Mouse (Mus musculus): ENCODE measurements around the gene Ddx55. TPM values are rescaled to one million over a fixed set of nuclear protein-coding genes. Genes with fewer than 3 reads are reported as not detected.

Gene Ddx55
- polyA plus RNA-seq (2012; rRNA removed; ENCODE audit: low replicate concordance), result 11.4 and 16.9 TPM in 2 replicates

DNA sequence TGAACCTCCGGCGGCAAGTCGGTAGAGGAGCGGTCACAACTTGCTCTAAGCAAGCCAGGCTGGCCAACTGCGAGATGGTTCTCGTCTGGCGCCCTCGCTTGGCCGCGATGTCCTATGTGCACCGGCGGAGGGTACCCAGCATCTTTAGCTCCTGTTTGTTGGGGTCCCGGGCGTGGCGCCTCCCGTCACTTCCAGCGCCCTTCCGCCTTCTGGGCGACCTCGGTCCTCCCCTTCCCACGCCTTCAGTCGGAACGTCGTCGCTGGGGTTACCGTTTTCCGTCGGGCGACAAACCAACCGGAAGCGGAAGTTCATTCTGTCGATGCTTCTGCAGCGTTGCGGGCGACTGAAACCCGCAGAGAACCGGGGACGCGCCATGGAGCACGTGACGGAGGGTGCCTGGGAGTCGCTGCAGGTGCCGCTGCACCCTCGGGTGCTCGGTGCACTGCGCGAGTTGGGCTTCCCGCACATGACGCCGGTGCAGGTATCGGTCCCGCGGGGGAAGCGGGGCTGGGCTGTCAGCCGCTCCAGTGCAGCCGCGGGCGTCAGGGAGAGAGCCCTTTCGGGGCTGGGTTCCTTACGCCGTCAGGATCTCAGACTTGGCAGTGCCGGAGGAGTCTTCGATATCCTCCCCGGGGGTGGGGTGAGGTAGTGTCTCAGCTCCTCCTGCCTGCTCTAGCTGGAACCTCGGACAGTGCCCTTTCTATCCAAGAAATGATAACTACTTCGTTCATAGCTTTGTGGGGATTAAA is at the start of gene Ddx55:
TSS of gene Ddx55 (plus strand) at position 307 of the 750 bp plus-strand sequence.

DNA sequence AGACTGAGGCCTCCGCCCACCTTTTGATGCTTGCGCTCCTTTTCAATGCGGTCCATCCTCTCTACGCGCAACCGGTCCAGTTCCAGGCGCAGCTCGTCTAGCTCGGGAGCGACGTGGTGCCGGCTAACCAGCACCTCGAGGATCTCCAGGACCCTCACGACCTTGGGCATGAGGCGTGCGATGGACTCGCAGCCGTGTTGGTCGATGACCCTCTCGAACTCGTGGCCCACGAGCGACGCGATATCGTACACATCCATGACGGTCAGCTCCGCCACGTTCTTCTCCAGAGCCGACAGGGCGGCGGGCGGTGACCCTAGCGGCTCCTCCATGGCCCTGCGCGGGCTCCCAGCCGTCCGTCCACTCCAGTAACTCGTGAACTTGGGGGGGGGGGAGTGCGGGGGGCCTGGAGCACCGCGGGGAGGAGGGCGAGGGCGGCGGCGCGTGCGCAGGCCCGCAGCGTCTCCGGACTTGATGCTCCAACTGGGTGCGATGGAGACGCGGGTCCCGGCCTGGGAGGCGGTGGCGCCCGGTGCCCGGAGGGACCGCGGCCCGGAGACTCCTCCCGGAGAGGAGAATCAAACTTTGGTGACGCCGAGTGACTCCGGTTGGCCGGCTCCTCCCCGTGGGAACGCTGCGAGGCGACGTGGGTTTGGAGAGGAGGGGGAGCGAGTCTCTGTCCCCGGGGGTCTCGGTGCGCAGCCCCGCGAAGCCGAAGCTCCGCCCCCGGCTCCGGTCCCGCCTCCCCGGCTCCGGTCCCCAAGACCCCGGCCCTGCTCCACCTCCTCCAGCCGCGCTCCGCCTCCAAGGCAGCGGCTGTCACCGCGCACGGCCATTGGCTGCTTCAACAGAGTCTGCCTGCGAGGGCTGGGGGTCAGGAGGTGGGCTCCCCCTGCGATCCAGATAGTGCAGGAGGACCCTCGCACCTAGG is 21.7 kb upstream of the Ddx55 start, which contains the start of gene Rilpl1:
TSS of gene Rilpl1 (minus strand) at position 737 of the 928 bp plus-strand sequence.

DNA sequence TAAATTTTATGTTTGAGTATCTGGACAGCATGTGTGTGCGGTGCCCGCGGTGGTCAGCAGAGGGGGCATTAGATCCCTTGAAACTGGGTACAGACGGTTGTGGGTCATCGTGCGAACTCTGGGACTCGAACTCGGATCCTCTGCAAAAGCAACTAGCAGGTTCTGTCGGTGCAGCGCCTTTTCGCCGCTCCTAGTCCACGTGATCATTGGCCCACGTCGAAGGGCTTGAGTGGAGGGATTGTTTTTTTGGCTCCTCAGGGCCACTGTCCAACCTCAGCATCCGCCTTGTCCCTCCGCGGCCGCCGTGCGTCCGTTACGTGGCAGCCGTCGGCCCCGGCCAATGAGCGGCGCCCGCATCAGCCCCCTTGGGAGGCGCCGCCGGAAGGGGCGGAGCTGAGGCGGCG is 12.3 kb upstream of the Ddx55 start, which contains the start of gene Tmed2:
TSS of gene Tmed2 (plus strand) at position 313 of the 404 bp plus-strand sequence.

DNA sequence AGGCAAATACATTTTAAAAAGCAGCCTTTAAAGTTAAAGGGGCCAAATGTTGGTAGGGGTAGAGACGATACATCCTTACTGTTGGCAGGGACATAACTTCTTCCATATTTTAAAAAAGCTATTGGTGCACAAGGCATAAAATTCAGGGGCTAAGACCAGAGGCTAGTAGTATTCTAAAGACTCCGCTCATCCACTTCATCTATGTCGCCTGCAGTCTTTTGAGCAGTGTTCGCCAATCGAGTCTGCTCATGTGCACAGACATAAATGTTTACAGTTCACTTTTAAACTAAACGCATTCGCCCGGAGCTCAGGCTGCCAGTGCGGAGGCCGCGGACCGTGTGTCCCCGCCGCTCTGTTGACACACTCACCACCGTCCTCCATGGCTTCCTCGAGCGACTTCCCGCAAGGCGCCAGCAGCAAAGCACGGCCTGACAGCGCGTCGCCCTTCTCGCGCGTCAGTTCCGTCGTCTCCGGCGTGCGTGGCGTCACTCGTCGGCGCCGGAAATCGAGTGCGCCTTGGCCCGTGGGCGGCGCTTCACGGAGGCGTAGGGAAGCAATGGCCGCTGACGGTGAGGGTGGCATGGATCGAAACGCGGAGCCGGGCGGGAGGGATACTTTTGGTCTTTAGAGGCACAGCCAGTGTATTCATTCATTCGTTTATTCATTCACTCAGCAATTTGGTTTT is 26.1 kb downstream of the Ddx55 start, which contains the start of the genes Eif2b1 and Gtf2h3:
TSS of gene Eif2b1 (minus strand) at position 499 of the 685 bp plus-strand sequence.
TSS of gene Gtf2h3 (plus strand) at position 508 of the 685 bp plus-strand sequence.

Other genes with a start within 250 kb of the Ddx55 start
- gene Mphosph9, start 224.9 kb upstream of the Ddx55 start, polyA plus RNA-seq (2012; rRNA removed; ENCODE audit: low replicate concordance), result 2.2 and 5.1 TPM in 2 replicates
- 8.2 and 10.9 TPM in 2 replicates for gene 2810006K23Rik, start 224.8 kb upstream of the Ddx55 start, polyA plus RNA-seq (2012; rRNA removed; ENCODE audit: low replicate concordance)
- gene Cdk2ap1, start 189.8 kb upstream of the Ddx55 start, polyA plus RNA-seq (2012; rRNA removed; ENCODE audit: low replicate concordance), result 120 and 196 TPM in 2 replicates
- 13.3 and 22.5 TPM in 2 replicates for gene Sbno1, start 126.9 kb upstream of the Ddx55 start, polyA plus RNA-seq (2012; rRNA removed; ENCODE audit: low replicate concordance)
- 84.6 and 114 TPM in 2 replicates for gene Kmt5a, start 112.9 kb upstream of the Ddx55 start, polyA plus RNA-seq (2012; rRNA removed; ENCODE audit: low replicate concordance)
- gene Rilpl2, start 74.5 kb upstream of the Ddx55 start, polyA plus RNA-seq (2012; rRNA removed; ENCODE audit: low replicate concordance), result 29.6 and 41.9 TPM in 2 replicates
- 4.6 and 7.0 TPM in 2 replicates for gene Snrnp35, start 69.7 kb upstream of the Ddx55 start, polyA plus RNA-seq (2012; rRNA removed; ENCODE audit: low replicate concordance)
- gene Rilpl1, start 21.5 kb upstream of the Ddx55 start, polyA plus RNA-seq (2012; rRNA removed; ENCODE audit: low replicate concordance), result 8.0 and 15.5 TPM in 2 replicates
- gene Tmed2, start 12.2 kb upstream of the Ddx55 start, polyA plus RNA-seq (2012; rRNA removed; ENCODE audit: low replicate concordance), result 125 and 160 TPM in 2 replicates
- gene Eif2b1, start 26.3 kb downstream of the Ddx55 start, polyA plus RNA-seq (2012; rRNA removed; ENCODE audit: low replicate concordance), result 29.8 and 37.8 TPM in 2 replicates
- 37.5 and 65.8 TPM in 2 replicates for gene Gtf2h3, start 26.3 kb downstream of the Ddx55 start, polyA plus RNA-seq (2012; rRNA removed; ENCODE audit: low replicate concordance)
- gene Atp6v0a2, start 75.7 kb downstream of the Ddx55 start, polyA plus RNA-seq (2012; rRNA removed; ENCODE audit: low replicate concordance), result 40.0 and 51.1 TPM in 2 replicates
- gene Dnah10, start 172.2 kb downstream of the Ddx55 start, polyA plus RNA-seq (2012; rRNA removed; ENCODE audit: low replicate concordance), result 0.17 and 0.18 TPM in 2 replicates

Data from subcutaneous adipose tissue, adult 2 months (tissue).